Mouse (Mus musculus) monocyte, adult 2 months (primary cell): ENCODE results near the gene Ets1.

Experiments
- DNase-seq, 2 experiments: peaks; one replicate each; pipeline ENCODE4 v3.0.0; 2022; ENCODE audit warnings: low spot score in 2 of 2, low read depth in 1 of 2

The Ets1 gene

DNA sequence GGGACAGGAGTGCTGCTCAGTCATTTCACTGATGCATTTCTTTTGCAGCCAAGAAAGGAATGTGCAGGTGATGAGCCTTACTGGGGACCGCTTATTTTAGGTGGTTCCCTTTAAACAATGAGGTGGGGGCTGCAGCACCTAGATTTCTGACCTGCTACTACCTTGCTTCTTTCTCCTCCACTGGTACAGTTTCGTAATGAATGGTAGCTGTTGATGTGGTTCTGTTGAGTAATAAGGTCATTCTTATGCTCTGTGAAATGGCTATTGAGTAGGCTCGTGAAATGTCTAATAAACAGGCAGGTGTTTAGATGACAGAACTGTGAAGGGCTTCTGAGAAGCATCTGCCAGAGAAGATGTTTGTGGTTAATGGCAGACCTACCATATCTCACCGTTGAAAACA lies 25.5 kb downstream of the Ets1 start:
- no peak for DNase-seq

DNA sequence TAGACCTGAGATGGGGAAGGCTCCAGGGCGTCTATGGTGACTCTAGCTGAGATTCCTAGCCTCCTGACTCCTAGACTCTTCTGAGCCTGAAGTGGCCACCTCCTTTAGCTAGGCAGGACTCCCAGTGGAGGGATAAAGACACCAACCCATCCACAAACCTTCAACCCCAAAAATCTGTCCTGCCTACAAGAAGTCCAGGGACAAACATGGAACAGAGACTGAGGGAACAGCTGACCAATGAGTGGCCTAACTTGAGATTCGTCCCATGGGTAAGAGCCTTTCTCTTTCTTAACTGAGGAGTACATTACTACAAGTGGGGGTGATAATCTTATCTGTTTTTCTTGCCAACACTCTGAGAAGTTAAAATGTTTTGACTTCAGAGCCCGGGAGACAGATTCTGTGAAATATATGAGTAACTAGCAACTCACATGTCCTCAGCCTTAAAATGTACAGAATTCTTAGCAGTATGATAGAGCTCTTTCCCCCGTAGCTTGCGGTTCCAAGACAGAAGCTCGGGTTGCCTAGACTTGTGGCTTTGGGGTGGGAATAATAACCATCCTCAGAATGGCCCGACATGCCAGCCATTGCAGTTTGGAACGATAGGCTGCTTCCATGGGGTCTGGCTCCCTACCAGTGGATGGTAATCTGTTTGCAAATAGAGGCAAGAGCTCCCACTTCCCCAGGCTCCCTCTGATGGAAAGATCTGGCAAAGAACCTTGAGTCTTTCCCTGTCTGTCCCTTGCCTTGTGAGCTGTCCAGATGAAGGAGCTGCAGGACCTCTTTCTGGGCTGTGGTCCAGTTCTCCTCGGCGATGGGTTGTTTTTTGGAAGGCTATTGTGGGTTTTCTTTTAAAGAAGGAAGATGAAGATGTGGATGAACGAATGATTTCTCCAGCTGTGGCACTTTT lies 30.8 kb downstream of the Ets1 start:
- no peak for DNase-seq

DNA sequence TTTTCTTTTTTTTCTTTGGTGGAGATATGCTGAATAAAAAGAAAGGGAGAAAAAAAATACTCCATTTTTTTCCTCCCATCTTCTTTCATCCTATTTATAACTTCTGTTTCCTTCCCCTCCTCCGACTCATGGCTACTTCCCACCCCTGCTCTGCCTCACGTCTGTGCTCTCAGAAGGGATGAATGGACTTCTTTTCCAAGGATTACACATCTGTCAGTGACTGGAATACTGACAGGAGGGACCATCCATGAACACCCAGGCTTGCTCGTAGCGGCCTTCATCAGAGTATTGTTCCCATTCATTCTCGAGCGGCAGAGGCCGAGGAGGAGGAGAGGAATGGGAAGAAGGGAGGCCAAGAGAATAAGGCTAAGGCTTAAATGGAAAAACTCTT lies 31.5 kb downstream of the Ets1 start:
- DNase-seq, result no peak

DNA sequence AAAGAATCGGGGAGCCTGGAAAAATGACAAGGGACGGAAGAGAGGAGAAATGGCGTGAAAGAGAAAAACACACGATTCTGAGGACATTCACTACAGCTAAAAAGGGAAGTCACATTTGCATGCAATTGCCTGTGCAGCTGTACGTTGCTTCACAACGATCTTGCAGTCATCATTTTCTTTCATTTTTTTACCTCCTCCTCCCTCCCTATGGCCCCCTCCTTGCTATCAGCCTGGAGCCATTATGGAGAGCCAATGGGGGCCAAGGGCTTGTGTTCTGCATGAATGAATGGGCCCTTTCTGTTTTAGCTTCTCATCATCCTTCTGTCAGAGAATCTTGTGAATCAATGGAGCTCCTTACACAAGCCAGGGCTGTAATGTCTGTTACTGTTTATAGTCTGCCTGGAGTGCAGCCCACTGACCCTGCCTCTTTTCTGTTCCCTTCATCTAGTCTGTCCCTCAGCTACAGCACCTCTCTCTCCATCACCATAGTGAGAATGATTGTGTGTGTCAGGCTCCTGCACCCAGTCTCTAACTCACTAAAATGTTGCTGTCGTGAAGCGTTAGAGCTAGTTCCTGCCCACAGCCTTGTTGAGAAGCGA lies 32.2 kb downstream of the Ets1 start:
- no peak for DNase-seq

DNA sequence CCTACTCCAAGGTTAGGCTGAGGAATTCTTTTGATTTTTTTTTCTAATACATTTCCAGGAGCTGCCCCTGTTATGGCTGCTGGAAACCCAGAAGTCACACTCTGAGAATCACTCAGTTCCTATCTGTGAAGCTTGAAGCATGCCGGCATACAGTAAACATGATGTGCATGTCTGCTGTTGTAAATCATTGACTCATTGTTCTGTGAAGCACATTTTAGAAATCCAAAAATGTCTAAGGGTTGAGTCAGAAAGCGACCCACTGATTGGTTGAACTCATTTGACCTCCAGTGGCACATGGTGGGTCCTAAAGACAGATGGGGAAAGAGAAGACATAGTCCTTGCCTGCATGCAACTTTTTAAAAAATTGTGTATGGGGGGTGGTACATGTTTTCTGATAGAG lies 33.4 kb downstream of the Ets1 start:
- no peak for DNase-seq

DNA sequence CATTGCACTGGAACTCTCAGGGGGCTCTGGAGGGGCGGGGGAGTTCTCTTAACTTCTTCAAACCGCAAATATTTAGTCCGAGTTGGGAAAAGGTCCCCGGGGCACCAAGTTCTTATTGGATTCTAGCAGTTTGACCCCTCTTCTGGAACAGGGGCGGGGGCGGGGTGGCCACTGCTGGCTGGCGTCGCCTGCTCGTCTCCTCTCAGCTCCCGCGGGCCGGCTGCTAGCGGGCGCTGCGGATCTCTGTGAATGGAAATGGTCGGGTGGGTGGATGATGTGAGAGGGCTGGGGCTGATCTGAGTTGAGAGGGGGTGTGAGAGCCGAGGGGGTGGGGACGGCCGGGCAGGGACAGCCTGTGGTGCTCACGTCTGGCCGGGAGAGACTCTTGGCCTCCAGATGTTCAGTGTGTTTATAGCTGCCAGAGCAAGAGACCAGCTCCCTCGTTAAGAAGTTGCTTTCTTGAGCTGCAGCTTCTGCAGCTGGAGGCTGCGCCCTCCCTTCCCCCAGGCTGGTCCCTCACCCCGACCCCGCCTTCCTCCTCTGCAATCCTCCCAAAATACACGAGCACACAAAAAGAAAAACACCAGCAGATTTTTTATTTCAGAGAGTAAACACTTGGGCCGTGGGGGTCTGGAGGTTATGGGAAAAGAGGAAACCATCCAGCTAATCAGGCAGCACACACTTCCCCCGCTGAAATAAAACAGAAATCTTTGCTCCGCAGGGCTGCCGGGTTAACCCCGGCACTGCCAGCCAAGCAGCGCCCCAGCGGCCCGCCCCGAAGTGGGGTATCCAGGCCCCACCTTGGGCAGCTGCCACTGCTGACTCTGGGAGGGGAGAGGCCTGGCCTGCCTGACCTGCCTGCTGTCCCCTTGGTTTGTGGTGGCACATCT lies 36.2 kb downstream of the Ets1 start:
- DNase-seq, result no peak

DNA sequence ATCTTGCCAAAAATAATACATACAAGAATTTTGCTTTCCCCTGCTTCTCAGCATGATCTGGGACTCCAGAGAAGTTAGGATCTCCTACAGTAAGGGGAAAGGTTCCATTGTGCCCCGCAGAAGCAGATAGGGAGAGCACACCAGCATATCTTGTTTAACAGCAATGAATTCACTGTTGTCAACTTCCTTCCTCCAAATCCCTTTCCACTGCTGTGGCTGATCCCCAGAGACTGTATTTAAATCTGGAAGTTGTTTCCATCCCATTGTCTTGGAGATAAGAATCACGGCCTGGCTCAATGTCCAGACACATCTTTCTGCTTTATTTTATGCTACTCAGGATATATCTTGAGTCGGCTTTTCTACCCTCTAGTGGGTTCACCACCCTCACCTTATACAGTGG lies 37.9 kb downstream of the Ets1 start:
- DNase-seq, result no peak

DNA sequence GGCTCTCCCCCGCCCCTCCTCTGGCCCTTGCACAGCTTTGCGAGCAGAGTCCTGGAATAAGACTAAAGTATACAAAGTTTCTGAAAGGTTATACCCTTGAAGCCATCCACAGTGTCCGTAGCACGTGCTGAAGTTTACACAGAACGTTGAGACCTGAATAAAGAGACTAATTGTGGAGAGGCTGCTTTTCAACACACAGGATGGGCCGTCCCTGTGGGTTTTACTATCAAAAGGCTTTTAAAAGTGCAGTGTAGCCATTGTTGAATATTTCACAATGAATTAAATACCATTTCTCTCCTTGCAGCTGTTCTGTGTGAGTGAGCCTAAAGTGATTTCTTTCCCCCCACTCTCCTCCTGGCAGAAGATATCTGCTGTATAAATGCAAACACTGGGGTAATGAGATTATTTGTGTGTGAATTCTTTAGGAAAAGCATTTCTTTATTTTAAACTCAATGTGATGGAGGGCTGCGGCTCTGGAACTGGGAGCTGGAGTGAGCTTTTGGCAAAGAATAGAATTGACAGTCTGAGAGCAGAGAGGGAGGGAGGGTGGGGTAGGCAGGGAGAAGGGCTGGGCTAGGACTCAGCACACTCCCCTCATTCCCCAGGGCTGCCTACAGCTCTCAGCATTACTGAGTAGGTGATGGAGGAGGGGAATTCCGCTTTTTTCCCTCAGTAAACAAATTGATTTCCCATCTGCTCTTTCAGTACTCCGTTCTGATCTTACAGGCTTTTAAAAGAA lies 39.8 kb downstream of the Ets1 start:
- no peak for DNase-seq

DNA sequence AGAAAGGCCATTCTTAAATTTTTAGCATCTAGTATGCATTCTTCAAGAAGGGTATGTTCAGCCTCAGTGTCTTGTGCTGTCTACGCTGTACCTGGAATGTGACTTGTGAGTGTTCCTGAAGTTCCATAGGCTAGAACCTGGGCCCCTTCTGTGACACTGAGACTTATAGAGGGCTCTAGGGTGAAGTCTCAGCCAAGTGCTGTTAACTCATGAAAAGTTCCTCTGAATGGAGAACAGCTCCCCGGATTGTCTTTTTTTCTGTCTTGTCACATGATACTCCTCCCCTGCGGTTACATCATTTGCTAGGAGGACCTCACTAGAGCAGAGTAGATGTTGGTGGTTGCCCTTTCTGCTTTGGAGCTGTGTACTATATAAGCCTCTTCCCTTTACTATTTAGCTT lies 40.5 kb downstream of the Ets1 start:
- no peak for DNase-seq

DNA sequence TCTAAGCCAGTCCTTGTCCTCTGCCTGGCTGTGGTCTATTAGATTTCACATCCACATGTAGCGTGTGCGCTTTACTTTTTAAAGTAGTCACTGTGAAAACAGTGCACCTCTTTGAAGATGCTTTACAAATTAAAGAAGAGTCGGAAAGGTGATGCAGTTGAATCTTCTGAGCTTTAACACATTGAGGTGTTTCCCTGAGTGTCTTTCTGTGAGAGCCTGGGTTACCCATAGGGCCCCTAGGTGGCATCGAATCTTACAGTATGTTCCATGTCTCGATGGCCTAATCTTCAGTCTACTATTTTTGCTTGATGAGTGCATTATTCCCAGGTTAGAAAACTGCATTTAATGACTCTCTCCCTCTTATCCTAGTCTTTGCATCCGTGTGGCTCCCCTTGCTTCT lies 41.6 kb downstream of the Ets1 start:
- no peak for DNase-seq

DNA sequence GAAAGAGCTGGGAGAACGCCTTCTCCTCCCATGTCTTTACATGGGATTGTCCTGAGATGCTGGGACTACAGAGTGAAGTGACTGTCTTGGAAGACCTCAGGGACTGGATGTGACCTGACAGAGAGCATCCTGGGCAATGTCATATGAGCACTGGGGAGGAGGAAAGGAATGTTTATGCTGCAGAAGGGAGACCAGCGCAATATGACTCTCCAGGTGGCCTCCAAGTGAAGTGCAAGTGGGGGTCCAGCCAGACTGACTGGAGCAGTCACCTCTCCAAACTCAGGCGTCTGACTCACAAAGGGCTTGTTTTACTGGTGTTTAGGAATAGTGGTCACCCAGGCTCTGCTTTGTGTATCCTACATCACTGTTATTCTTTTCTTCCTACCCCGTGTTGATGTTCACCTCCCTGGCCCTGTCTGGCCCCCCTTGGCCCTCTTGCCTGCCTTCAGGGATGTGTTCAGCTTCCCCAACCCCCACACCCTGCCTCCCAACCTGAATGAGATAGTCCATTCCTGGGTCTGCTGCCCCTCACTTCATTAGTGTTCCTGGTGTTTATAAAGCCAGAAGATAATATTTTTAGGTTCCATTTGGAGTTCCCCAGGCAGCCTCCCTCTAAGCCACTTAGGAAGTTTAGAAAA lies 42.2 kb downstream of the Ets1 start:
- DNase-seq, result no peak

DNA sequence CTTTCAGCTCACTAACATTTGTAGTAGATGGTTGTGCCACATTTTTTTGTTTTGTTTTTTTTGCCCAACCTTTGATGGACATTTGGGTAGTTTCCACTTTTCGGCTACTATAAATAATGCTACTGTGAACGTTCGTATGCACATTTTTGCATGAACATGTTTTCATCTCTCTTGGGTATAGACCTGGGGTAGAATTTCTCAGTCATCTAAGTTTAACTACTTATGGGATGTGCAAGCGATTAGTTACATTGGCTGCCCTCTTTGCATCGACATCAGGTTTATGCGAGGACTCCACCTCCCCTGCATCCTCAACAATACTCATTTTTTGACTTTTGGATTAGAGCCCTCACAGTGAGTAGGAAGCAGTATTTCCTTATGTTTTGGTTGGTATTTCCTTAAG lies 43.5 kb downstream of the Ets1 start:
- no peak for DNase-seq

DNA sequence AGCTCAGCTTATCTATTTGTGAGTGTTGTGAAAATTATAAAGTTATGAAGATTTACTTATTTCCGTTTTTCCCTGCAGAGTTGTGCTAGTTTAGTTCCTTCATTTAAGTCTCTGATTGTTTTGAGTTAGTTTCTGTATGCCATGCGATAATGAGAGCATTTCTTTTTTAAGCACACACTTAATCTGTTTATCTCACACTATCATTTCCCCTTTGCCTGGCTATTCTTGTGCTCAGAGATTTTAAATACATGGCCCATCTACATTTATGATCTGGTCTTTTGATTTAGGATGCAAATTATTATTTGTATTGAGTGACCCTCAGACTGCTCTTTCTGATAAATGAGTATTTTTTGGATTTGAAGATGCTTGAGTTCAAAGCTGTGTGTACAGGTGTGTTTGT lies 44.2 kb downstream of the Ets1 start:
- DNase-seq, result no peak

DNA sequence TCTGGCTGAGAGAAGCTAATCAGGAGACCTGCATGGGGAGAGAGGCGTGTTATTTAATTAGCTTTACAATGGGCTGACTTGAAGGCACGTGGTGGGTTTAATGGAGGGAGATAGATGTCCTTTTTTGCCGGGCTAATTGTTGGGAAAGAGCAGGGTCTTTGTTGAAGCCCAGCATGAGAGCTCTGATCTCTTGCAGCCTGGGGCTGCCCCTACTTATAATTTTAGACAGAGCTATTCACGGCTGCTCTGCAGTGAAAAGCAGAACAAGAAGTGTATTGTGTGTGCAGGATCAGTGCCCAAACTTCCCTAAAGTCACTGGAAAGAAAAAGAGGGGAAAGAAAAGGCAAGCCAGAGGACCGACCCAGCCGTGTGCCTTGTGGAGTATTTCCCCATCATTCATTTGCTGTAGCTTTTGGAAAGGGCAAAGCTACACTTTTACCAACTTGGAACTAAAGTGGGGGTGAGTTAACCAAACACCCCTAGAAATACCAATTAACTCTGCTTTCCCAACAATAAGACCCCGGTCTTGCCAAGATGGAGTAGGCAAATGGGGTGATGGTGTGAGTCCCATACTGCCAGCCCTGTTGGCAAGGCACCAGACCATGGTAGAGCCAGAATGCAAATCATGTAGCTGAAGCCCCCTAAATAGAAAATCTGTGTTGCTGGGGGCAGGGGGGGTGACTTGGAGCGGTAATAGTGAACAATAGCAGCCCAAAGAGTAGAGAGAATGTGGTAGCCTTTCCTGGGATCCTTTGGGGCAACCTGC lies 50.0 kb downstream of the Ets1 start:
- no peak for DNase-seq

DNA sequence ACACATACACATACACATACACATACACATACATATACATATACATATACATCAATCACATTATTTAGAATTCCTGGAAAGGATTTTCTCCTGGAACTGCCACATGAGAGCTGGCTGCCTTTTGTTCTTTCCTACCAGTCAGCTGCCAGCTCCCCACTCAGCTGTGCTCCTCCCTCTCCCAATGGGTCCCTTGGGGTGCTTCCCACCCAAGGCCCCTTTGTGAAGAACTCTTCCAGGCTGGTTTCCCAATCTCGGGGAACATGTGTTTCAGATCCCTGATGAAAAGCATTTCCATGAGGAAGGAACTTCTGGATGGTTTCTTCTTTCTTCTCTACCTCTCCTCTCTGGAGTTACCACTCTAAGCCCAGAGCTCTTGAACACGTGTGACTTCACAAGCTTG lies 52.3 kb downstream of the Ets1 start:
- DNase-seq, result no peak

DNA sequence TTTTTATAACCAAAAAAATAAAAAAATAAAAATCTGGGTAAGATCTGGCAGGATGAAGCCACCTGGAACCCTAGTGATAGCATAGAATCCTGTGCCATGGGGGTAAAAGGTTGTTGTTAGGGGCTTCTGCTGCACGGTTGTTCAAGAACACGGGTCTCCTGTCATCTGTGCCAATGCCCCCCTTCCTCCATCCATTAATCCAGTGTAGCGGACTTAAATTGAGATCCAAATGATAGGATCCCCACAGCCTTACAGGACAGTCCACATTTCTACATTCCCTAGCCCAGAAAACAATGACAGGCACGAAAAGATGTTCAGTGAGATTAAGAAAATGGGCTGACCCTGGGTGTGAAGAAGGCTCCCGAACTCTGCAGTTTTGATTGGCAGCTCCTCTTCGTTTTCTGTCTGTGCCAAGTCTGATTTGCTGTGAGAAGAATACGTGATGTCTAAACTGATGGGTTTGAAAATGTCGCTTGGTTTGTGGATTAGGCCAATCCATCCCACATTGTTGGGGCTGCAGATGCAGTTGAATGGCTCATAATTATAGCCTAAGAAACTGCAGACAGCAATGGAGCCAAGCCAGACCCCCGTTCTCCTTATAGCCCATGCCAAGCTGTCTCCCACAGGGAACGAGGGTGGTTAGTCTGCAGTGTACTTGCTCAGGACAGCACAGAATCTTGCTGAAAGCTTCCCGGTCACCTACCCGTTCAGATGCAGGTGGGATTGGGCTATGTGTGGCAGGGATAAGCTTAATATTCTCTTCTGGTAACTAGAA lies 55.3 kb downstream of the Ets1 start:
- DNase-seq, result no peak

DNA sequence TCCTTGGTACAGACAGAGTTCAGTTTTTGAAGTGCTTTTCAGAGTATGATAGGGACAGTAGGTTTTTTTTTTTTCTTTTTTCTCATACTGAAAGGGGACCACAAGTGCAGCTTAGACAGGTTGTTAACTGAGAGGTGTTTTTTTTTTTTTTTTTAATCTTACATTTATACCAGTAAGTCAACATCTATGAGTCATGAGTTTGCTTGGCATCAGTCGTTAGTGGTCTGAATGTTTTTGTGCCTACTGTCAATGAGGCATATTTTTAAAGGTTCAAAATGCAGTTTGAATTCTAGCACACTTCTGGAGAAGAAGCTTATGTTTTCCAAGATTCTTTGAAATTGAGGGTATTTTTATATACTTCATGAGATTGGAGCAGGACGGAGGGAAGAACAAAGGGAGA lies 56.9 kb downstream of the Ets1 start:
- DNase-seq, result no peak

DNA sequence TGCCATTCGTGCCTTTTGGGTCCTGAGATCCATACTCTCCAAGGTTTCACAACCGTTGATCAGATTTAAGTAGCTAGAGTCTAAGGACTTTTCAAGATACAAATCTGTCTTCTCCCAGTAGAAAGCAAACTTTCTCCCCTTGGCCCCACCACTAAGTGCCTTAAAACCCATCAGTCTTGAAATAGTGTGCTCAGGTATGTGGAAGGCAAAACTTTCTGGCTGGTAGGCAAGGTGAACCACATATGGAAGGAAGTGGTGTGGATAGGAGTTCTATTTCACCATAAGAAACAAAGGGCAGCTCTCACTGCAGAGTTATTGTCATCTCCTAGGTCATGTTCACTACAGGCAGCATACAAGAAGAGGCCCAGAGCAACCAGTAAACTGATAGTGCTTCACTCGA lies 57.4 kb downstream of the Ets1 start:
- no peak for DNase-seq

DNA sequence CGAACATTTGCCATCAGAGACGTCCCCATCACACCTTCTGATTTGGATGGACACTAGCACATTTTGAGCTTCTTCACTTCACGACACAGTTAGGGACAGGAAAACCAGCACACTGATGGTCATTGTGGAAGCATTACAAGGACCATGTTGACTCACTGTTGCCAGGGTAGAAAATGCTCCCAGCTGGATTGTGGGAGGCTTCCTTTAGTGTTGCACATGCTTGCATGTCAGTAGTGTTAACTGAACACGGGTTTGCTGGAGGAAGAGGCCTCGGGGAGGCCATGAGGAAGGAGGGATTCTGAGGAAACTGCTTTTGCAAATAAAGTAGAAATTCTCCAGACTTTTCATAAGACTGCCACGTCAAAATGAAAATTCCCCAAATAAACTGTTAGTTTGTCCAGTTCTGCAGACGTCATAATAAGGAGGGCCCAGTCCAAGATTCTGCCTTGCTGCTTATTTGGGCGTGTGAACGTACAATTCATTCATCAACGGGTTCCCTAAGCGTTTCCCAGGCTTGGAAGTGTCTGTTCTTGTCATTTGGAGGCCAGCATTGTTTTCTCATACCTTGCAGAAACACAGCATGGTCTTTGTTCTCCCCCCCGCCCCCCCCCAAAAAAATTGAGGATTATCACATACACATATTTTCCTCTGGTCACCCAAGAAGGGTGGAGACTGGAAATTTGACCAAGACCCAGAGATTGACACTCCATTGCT lies 58.2 kb downstream of the Ets1 start:
- no peak for DNase-seq
